Mouse (Mus musculus): ENCODE measurements at regions not wholly inside any gene's neighbourhood (a gene's known extent, or its start where the extent isn't known, plus 50 kb on each side); places are given as distances from the start of the nearest gene placed in this dataset.

- Histone ChIP-seq H3K4me3 (ENCODE audit: low read length) (no peak overlapping the region), H3K27me3 (ENCODE audit: insufficient read depth, low read length) (no peaks in the 10 kb centered on the region), H3K4me1 (ENCODE audit: insufficient read depth, low read length) (no peaks in the 10 kb centered on the region), H3K36me3 (ENCODE audit: insufficient read depth, low read length) (no peaks in the 10 kb centered on the region), H3K9me3 (ENCODE audit: low read length) (no peaks in the 10 kb centered on the region), H3K4me2 (ENCODE audit: low read depth, low read length) (no peak overlapping the region), H3K9ac (replicated peaks; ENCODE audit: low read length) (no peak overlapping the region), H3K27ac (no peak overlapping the region)
- DNase-seq (ENCODE audit: low spot score) (no peak), ATAC-seq (no peak)
- TF ChIP-seq CTCF (IDR thresholded peaks at IDR 0.05; ENCODE audit: low read depth) = no peak
- 57% methylated on average over 1 of the region's 1 CpGs for WGBS
Observed at GRCm38 (mm10) chr2:7840612-7841011, 331.2 kb upstream of the Celf2 start.

DNA sequence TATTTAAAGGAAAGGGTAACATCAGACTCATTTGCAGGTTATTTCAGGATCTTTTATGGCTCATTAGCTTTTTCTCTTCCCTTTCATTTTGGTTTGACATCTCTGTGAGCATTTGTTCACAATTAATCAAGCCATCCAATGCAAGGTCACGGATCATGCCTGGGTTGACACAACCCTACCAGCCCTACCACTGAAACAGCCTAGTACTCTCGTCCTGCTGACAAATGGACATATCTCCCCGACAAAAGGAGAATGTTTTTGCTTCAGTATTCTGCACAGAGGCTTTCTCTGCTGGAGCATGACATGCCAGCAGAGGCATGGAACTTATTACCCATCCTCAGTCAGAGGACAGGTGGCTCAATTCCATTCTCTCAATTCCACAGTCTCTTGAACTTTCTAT, 328.5 kb upstream of the Celf2 start:
- no peak for DNase-seq (ENCODE audit: low spot score)
- 38% methylated on average over 3 of the region's 3 CpGs for WGBS
- TF ChIP-seq CTCF (IDR thresholded peaks at IDR 0.05; ENCODE audit: low read depth) = no peak
- no peak for ATAC-seq
- H3K27ac ChIP-seq = no peak overlapping the region
- no peak overlapping the region for H3K4me2 ChIP-seq (ENCODE audit: low read depth, low read length)
- H3K9me3 ChIP-seq (ENCODE audit: low read length) = no peaks in the 10 kb centered on the region
- no peak overlapping the region for H3K4me3 ChIP-seq (ENCODE audit: low read length)
- H3K4me1 ChIP-seq (ENCODE audit: insufficient read depth, low read length) = no peaks in the 10 kb centered on the region
- H3K9ac ChIP-seq (replicated peaks; ENCODE audit: low read length) = no peak overlapping the region
- H3K27me3 ChIP-seq (ENCODE audit: insufficient read depth, low read length) = no peaks in the 10 kb centered on the region
- H3K36me3 ChIP-seq (ENCODE audit: insufficient read depth, low read length) = no peaks in the 10 kb centered on the region

GRCm38 (mm10) chr2:7831239-7831638, 321.9 kb upstream of the Celf2 start:
- H3K9me3 ChIP-seq (ENCODE audit: low read length) = no peaks in the 10 kb centered on the region
- ATAC-seq (no peak), DNase-seq (ENCODE audit: low spot score) (no peak)
- no peak overlapping the region for H3K4me2 ChIP-seq (ENCODE audit: low read depth, low read length)
- H3K36me3 ChIP-seq (ENCODE audit: insufficient read depth, low read length) = no peaks in the 10 kb centered on the region
- no peak overlapping the region for H3K4me3 ChIP-seq (ENCODE audit: low read length)
- H3K9ac ChIP-seq (replicated peaks; ENCODE audit: low read length) = no peak overlapping the region
- peaks cover 3% of the 10 kb centered on the region; the same call in 1 of the 2 replicates for H3K4me1 ChIP-seq (ENCODE audit: insufficient read depth, low read length)
- no peak overlapping the region for H3K27ac ChIP-seq
- 74% methylated on average over 4 of the region's 4 CpGs for WGBS
- no peak for TF ChIP-seq CTCF (IDR thresholded peaks at IDR 0.05; ENCODE audit: low read depth)
- no peaks in the 10 kb centered on the region for H3K27me3 ChIP-seq (ENCODE audit: insufficient read depth, low read length)

DNA sequence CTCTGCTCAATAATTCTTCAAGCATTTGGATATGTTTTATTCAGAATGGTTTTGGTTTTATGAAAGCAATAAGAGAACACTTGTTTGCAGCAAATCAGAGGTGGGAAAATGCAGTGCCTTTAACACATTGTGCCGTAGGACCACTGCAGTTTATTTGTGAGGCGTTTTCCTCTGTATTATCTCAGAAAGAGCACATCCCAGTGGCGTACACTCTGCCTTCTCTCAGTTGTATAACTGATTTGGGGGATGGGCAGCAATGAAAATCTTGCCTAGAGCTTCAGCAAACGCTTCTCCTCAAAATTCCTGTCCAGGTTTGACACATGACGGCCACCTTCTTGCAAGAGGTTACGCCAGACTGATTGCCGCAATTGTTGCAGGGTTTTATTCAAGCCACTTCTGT, 316.9 kb upstream of the Celf2 start:
- Histone ChIP-seq H3K27me3 (ENCODE audit: insufficient read depth, low read length) (no peaks in the 10 kb centered on the region), H3K9me3 (ENCODE audit: low read length) (no peaks in the 10 kb centered on the region), H3K4me3 (ENCODE audit: low read length) (no peak overlapping the region), H3K27ac (no peak overlapping the region), H3K4me1 (ENCODE audit: insufficient read depth, low read length) (peaks cover 9% of the 10 kb centered on the region), H3K9ac (replicated peaks; ENCODE audit: low read length) (no peak overlapping the region), H3K4me2 (ENCODE audit: low read depth, low read length) (no peak overlapping the region), H3K36me3 (ENCODE audit: insufficient read depth, low read length) (no peaks in the 10 kb centered on the region)
- no peak for TF ChIP-seq CTCF (IDR thresholded peaks at IDR 0.05; ENCODE audit: low read depth)
- DNase-seq (ENCODE audit: low spot score) (peak; percentile 11), ATAC-seq (no peak)
- WGBS = 57% methylated on average over 7 of the region's 7 CpGs

DNA sequence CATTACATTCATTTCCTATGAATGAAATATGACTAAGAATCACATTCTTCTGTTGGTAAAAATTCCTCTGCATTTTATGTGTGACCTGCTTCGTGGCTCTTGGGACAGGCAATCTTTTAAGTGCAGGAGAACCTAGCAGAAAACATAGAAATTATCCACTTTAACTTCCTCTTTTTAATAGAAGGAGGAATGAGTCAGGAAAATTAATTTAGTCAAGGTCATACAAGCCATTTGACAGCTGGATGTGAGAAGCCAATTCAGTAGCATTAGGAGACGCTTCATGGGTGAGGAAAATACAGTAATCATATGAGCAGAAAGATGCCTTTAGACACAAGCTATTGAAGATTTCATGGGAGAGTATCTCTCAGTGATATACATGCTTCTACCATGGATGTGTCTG, 287.1 kb upstream of the Celf2 start:
- no peak overlapping the region for H3K27ac ChIP-seq
- ATAC-seq (no peak), DNase-seq (ENCODE audit: low spot score) (no peak)
- H3K4me3 ChIP-seq (ENCODE audit: low read length) = no peak overlapping the region
- WGBS = 75% methylated on average over 2 of the region's 2 CpGs
- H3K9ac ChIP-seq (replicated peaks; ENCODE audit: low read length) = no peak overlapping the region
- H3K4me2 ChIP-seq (ENCODE audit: low read depth, low read length) = no peak overlapping the region
- TF ChIP-seq CTCF (IDR thresholded peaks at IDR 0.05; ENCODE audit: low read depth) = no peak
- H3K9me3 ChIP-seq (ENCODE audit: low read length) = no peaks in the 10 kb centered on the region
- no peaks in the 10 kb centered on the region for H3K27me3 ChIP-seq (ENCODE audit: insufficient read depth, low read length)
- no peaks in the 10 kb centered on the region for H3K36me3 ChIP-seq (ENCODE audit: insufficient read depth, low read length)
- H3K4me1 ChIP-seq (ENCODE audit: insufficient read depth, low read length) = no peaks in the 10 kb centered on the region

DNA sequence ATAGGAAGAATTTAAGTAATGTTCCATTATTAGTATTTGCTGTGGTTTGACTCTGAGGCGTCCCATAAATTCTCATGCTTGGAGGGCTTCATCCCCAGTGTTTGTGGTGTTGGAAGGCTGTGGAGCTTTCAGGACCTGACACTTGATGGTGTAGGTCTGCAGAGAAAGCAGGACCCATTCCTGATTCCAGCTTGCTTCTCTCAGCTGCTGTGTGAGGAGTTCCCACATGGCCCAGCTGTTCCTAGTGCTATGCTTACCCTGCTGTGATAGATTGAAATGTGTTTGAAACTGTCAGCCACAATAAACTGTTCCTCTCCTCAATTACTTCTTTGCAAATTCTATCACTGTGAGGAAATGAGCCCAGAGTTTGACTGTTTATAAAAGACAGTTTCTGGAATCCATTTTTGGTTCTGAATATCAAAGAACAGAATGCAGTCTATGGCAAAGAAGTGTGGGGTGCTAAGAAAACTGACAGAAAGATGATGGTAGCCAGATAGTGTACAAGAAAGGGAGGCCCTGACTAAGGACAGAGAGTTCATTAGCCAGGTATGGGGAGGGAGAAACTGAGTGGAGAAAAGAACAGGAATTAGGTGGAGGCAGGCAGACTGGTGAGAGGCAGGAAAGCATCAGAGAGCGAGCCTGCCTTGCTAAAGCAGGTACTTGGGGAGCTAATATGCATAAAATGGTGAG, 283.2 kb upstream of the Celf2 start:
- no peak for TF ChIP-seq CTCF (IDR thresholded peaks at IDR 0.05; ENCODE audit: low read depth)
- Histone ChIP-seq H3K27me3 (ENCODE audit: insufficient read depth, low read length) (no peaks in the 10 kb centered on the region), H3K9me3 (ENCODE audit: low read length) (no peaks in the 10 kb centered on the region), H3K27ac (no peak overlapping the region), H3K4me2 (ENCODE audit: low read depth, low read length) (no peak overlapping the region), H3K4me3 (ENCODE audit: low read length) (no peak overlapping the region), H3K4me1 (ENCODE audit: insufficient read depth, low read length) (no peaks in the 10 kb centered on the region), H3K36me3 (ENCODE audit: insufficient read depth, low read length) (no peaks in the 10 kb centered on the region), H3K9ac (replicated peaks; ENCODE audit: low read length) (no peak overlapping the region)
- no peak for ATAC-seq
- no peak for DNase-seq (ENCODE audit: low spot score)
- 82% methylated on average over 2 of the region's 2 CpGs for WGBS

DNA sequence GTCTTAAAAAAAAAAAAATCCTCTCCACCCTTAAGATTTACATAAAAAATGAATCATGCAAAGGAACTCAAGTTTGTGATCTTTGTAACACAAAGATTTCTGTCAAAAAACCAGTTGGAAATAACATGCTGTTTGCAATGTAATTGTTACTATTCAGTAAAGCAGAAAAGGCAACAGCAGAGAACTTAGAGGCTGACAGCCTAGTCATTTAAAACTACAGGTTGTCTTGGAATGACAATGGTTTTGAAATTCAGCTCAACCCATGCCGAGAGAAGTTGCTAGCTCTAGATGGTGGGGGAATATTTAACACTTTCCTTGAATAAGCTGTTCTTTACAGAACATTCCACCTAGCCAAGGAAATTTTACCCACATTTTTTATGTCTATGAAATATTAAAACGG, 269.2 kb upstream of the Celf2 start:
- Histone ChIP-seq H3K4me3 (ENCODE audit: low read length) (no peak overlapping the region), H3K27me3 (ENCODE audit: insufficient read depth, low read length) (no peaks in the 10 kb centered on the region), H3K9me3 (ENCODE audit: low read length) (no peaks in the 10 kb centered on the region), H3K27ac (no peak overlapping the region), H3K4me1 (ENCODE audit: insufficient read depth, low read length) (no peaks in the 10 kb centered on the region), H3K4me2 (ENCODE audit: low read depth, low read length) (no peak overlapping the region), H3K36me3 (ENCODE audit: insufficient read depth, low read length) (no peaks in the 10 kb centered on the region), H3K9ac (replicated peaks; ENCODE audit: low read length) (no peak overlapping the region)
- WGBS = 42% methylated on average over 2 of the region's 2 CpGs
- no peak for TF ChIP-seq CTCF (IDR thresholded peaks at IDR 0.05; ENCODE audit: low read depth)
- ATAC-seq = no peak
- DNase-seq (ENCODE audit: low spot score) = no peak
